Mouse (Mus musculus): ENCODE results near the gene Tbc1d19.

The Tbc1d19 gene

GRCm38 (mm10) chr5:53909201-53909600, 99.8 kb downstream of the Tbc1d19 start:
- DNase-seq (ENCODE audit: low read depth), result no peak

DNA sequence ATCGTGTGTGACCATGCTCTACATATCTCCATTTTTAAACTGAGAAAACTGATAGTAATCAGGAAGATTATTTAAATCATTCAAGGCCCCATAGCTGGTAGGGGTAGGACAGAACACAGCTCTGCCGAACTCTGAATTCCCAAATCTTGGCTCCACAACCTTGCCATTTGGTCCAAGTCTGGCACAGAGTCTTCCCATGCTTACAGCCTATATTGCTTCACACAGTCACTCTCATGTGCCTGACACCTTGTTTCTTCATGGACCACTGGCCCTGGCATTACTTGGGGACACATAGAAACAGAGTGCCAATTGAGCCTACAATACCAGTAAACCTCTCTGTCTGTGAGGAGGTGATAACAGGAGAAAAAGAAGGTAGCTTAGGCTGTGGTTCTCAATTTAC, 111.0 kb downstream of the Tbc1d19 start:
- DNase-seq (ENCODE audit: low read depth), result no peak

DNA sequence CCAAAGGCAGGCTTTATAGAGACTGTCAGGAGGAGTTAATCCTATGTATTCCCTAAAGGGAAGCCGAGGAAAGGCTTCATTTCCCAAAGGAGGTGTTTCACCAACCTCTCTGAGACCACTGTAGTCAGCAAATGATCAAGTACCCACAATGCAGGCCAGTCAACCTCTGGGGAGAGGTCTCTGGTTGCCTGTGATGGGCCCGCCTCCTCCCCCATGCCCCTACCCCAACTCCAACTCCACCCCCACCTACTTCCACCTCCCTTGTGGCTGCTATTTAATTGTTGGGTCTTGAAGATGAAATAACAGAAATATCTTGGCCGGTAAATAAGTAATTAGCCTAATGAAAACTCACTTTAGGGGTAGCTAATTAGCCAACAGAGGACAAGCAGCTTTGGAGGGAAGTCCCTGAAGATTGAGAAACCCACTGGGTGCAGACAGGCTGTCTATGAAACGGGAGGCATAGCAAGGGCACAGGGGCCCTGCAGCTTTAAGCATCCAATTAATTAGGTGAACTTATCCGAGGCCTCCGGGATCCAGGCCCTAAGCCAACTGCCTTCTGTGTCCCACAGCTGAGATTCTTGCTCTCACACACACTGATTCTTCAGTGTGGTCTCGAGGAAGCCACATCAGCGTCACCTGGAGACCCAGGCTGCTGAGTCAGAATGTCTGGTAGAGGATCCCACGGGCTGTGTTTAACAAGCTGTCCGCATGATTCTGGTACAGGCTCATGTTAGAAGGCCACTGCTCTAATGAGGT, 112.9 kb downstream of the Tbc1d19 start:
- no peak for DNase-seq (ENCODE audit: low read depth)

GRCm38 (mm10) chr5:53924005-53924404, 114.6 kb downstream of the Tbc1d19 start:
- no peak for DNase-seq (ENCODE audit: low read depth)

DNA sequence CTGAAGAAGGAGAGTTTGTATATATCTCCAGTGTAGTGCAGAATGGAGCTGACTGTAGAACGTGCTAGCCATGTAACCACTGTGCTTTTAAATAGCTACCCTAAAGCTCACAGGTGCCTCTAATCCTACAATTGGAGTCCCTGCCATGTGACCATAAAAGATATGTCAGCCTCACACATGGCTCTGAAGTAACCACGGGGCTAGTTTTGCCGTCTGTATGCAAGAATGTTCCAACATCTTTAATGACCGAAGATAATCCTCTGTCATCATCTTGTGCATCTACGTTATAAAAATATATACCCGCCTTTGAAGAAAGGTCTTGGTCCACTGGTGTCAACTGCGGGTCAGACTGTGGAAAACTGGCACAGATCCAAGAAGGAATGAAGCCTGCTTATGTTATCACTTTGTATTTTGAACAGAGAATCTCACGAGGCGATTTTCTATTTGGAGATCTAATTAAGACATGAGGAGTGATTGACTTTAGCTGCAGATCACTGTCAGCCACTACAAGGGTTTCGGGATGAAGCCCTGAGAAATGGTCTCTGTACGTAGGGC, 117.0 kb downstream of the Tbc1d19 start:
- no peak for DNase-seq (ENCODE audit: low read depth)

GRCm38 (mm10) chr5:53927886-53928285, 118.5 kb downstream of the Tbc1d19 start:
- DNase-seq (ENCODE audit: low read depth), result no peak

DNA sequence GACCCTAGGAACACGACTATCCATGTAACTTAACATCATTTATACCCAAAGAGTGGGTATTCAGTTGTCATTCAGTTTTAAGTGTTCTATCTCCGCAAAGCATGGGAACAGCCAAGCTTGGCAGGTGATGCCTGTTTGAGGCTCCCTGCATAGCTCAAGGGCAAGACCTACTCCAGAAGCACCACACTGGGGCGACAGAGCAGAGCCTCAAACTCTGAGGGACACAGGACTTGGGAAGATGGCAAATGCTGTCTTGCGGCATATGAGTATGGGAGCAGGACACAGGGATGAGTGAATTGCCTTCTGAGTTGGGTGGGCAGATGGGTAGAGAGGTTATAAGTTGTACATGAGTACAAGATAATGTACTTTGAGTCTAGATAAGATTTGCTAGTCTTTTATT, 119.1 kb downstream of the Tbc1d19 start:
- DNase-seq (ENCODE audit: low read depth), result no peak

DNA sequence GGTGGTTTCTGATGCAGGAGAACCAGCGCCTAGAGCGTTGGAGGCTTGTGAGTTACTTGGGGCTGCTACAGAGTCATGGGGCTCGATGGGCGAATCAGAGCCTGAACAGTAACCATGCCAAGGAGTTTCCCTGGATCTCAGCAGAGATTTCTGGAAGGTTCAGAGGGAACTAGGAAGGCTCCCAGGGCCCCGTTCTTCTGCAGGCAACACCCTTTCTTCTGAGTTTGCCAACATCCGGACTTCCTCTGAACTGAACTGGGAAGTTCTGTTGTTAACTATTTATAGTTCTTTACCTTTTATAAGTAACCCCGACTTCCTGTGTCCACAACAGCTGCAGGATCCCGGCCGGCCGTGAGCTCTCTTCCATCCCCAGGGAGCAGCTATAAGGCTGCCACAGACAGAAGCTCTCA, 119.8 kb downstream of the Tbc1d19 start:
- no peak for DNase-seq (ENCODE audit: low read depth)

DNA sequence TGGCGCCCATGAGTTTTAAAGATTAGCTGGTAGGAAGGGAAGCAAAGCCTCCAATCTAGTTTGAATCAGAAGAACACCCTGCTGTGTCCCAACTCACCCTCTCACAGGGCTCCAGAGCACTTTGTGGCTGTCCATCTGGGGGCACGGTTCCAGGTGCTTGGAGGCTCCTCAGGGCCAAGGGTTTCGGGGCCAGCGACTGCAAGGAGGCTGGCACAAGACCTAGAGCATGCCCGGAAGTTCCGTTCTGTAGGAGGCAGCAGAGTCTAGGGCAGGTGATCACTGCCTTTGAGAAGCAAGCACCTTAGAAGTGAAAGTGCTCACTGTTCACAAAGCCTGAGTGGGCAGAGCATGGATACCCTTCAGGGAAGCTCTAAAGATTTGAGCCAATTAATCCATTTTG, 120.4 kb downstream of the Tbc1d19 start:
- DNase-seq (ENCODE audit: low read depth), result no peak

DNA sequence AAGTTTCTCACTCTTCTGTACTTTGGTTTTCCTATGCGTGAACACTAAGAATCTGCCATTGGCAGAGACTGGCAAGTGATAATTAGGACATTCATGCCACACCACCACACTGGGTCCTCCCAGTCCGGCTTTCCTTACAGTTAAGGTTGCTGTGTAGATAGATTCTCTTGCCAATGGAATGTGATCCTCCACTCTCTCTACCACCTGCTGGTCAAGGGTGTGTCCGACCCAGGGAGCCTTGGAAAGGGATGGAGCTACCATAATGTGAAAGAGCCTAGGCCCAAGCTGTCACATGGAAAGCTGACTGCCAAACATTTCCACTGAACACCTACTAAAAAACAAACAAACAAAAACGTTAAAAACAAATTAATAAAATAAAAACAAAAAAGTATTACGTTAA, 121.6 kb downstream of the Tbc1d19 start:
- no peak for DNase-seq (ENCODE audit: low read depth)

DNA sequence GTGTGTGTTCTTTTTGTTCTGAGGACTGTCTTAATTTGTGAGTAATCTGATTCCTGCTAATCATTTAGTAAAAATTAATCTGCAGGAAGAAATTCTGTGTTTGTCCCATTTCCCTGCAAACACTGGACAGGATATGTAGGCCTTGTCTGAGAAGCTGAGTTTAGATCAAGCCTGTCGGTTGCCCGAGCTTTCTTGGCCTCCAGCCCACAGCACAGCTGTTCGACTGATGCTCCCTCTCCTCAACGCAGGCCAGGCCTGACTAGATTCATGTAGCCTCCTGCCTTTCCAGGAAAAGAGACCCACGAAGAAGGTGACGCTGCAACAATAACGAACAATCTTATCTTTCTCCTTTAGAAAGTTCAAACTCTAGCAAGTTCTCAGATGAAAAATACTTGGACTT, 124.2 kb downstream of the Tbc1d19 start:
- no peak for DNase-seq (ENCODE audit: low read depth)

DNA sequence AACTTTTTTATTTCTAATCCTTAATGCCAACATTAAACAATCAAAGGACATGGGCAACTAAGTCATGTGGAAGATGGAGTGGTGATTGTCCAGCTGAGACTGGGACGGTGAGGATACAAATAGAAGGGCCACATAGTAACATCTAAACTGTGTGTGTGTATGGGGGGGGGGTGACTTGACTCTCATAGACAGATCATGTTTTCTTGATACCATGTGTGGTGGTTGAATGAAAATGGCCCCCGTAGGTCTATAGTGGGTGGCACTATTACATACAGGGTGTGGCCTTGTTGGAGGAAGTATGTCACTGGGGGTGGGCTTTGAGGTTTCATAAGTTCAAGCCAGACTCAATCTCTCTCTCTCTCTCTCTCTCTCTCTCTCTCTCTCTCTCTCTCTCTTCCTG, 124.6 kb downstream of the Tbc1d19 start:
- DNase-seq (ENCODE audit: low read depth), result no peak

- no peak for DNase-seq (ENCODE audit: low read depth)
Measured at GRCm38 (mm10) chr5:53934826-53935225, 125.4 kb downstream of the Tbc1d19 start.

DNA sequence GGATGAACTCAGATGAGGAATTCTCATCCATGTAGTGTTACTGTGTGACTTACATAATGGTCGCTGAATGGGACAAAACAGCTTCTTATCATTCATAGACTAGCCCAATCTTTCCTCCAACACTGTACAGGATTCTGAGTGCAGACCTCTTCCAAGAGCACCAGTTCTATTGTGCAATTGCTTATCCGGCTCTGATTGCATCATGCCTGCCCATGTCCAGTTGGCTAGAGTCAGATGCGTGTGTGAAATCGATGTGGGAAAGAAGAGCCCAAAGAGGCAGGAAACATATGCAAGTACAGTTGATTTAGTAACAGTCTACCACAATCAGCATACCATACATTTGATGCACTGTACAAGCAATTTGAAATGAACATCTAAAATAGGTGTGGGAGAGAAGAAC, 127.8 kb downstream of the Tbc1d19 start:
- peak; percentile 86 for DNase-seq (ENCODE audit: low read depth)

DNA sequence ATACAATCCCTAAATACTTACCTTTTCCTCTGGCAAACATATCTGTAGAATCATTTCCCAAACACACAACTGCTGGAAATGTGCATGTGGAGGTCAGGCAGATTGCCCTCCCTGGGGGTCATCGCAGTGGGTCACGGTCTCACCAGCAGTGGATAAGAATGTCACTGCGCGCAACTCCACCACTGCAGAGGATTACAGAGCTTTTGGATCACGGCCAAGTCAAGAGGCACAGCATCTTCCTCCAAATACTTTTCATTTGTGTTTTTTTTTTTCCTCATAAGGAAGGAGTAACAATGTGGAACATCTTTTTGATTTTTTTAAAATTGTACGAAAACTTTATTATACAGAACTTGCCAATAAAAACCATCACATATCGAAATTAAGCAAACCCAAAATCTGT, 129.6 kb downstream of the Tbc1d19 start:
- DNase-seq (ENCODE audit: low read depth), result no peak

DNA sequence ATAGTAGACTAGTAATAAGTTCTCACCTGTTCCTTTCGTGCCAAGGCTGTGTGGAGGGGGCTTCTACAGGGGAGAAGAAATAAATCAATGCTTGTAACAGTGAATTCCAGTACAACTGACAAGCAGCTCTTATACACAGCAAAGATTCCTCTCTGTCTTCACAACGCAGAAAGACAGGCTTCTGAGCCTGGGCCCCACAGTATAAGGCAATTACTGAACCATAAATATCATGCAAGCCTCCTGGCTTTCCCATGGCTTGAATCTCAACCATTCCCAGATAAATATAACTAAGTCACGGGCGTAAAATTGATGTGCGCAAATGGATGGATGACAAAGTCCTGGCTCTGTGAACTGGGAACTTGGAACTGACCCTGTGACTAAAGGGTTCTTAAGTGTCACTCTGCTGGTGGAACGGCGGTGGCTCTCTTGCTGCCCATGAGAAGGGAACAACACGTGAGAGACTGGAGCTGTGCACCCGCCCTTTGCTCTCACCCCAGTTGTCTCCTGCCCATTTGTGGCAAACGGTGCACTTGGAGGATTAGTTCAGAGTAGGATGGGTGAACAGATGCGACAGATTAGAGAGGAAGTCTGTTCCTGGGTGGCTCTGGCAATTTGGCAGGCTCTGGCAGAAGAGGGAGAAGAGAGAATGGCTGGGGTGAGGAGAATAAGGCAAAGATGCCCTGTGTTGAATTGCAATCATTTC, 132.1 kb downstream of the Tbc1d19 start:
- no peak for DNase-seq (ENCODE audit: low read depth)

DNA sequence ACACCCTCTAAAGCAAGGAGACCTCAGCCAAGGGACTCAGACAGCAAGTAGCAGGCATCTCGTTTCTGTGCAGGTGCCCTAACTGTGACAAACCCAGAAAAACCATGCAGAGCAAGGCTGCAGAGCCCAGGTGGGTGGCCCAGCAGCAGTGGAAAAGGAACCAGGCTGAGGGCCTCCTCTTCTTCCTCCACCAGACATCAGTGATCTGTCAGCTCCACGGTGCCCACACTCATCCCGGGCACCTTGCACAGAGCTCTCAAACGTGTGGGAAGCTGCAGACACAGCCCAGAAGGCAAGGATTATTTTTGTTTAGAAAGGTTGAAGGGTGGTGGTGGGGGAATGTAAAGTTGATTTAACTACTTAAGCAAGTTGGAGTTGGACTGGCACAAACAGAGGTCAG, 132.9 kb downstream of the Tbc1d19 start:
- DNase-seq (ENCODE audit: low read depth), result no peak

DNA sequence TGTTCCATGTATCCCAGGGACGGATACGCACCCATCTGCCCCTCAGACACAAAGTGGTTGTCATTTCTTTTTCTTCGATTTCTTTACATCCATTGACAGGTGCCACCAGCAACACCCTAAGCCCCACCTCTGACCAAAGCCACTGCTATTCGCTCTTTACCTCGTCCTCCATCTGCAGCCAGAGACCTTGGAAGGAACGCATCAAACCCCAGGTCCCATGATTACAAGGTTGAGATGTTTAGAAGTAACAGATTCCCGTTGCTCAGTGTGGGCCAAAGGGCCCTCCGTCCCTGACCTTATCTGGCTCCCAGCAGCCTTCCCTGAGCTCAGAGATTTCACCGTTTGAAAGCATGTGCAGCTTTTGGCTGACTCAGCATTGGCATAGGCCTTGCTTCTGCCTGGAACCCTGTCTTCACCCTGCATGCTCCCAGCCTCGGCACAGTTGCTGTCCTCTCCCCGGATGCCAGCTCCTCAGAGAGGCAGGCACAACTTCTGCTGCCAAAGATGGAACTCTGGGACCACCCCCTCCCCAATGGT, 134.0 kb downstream of the Tbc1d19 start:
- DNase-seq (ENCODE audit: low read depth), result no peak

DNA sequence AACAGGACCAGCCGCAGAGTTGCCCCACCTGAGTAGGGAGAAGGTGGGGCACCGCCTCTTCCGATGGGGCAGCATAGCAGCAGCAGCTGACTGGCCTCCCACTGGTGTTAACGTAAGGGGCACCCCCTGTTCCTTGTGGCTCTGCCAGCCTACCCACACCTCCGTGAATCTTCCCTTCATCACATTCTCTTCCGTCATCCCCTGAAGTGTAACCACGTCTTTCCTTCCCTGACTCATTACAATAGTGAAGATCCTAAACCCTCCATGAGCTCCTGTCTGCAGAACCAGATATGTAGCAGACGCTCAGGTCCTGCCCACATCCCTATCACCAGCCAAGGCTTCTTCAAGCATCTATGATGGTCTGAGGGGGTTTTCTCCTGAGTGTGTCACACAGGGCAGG, 137.3 kb downstream of the Tbc1d19 start:
- DNase-seq (ENCODE audit: low read depth), result no peak

DNA sequence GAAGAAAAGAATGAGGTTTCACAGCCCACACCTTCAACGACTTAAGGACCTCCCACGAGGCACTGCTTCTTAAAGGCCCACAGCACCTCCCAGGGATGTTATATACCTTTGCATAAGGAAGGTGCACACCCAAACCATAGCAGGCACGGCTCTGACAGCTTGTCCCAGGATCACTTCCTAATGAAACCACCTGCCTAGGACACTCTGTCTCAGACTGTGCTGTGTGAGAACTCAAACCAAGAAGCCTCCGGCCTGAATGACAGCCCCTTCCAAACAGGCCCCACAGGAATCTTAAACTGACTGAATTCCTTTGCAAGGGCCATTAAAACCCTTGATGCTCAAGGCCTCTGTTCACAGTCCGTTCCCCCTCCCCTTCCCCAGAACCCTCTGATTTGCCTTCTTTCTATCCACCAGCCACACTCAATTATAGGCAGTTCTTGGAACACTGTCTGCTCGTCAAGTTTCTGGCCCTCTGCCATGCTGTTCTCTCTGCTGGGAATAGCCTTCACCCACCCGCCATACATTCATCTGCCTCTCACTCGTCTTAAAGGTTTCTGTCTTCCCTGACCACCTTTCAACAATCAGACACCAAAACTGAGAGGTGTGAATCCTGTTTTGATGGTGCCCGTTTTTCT, 138.3 kb downstream of the Tbc1d19 start:
- DNase-seq (ENCODE audit: low read depth), result no peak

DNA sequence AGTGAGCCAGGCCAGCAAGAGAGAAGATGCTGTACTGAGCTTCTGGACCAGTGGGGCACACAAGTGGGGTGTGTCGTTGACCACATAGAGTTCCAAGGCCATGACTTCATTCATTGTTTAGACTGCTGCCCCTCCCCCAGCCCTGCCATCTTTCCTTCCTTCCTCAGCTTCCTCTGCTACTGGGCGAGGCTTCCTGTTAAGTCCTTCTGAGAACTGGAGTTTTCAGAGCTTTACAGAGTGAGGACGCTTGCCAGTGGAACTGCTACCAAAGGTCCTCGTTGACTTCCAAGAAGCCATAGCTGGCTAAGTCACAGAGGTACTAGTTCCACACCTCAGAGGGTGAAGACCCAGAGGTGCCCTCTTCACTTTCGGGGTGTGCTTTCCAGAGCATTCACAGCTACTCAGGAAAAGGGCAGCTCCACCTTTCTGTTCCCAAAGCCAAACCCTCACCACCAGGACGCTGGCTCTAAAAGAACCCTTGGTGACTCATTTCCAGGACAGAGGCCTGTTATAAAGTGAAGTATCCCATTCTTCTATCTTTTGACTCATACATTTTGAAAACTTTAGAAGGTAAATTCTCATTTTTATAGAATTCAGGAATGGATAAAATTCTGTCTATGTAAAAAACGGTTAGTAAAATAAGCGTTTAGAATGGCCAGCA, 139.3 kb downstream of the Tbc1d19 start:
- DNase-seq (ENCODE audit: low read depth), result no peak

DNA sequence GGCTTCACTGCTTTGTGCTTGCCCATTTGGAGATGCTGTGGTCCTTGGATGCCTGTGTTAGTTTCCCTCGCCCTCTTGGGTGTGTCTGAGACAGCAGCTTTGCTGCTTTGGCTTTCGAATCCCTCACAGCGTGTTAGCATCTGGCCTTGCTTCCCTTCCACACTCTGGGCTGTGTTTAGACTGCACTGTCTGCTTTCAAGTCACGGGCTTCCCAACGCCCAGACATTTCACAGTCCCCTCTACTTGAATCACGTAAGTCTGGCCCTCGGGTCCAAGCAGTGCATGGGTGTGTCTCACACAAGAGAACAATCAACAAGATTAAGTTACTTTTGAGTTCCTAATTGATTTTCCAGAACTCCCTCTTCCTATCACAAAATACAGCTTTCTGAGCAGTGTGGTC, 140.8 kb downstream of the Tbc1d19 start:
- DNase-seq (ENCODE audit: low read depth), result no peak

All from fibroblast of lung, adult 2 months (primary cell).